Mouse (Mus musculus) heart, embryonic 14.5 days (tissue): ENCODE data around the gene Usp15. TPM values are rescaled to one million over a fixed set of nuclear protein-coding genes. Genes with fewer than 3 reads are reported as not detected.

Source experiments
- ATAC-seq: fragments of 200-750 bp; cut with Nextera tagmentation; 2 replicates; pipeline ENCODE4 v1.8.0; 2017; ENCODE audit warnings: low read depth, moderate TSS enrichment; ENCODE audit not compliant: insufficient number of reproducible peaks, insufficient read depth, low FRiP score
- H3K27ac ChIP-seq, 2 experiments: fragments of 200-500 bp in 1 of 2; fragments of 300-500 bp in 1 of 2; sonication (generic) in 1 of 2; replicated peaks in 1 of 2; 2 replicates each; pipeline ENCODE4 v1.5.1; 2012 to 2014; ENCODE audit warnings: low read depth in 2 of 2, low read length in 2 of 2, control low read depth in 1 of 2, mild to moderate bottlenecking in 1 of 2, mixed read lengths in 1 of 2; ENCODE audit not compliant: control insufficient read depth in 1 of 2, insufficient read depth in 1 of 2
- H3K27me3 ChIP-seq: fragments of 300-500 bp; sonication (generic); 2 replicates; pipeline ENCODE4 v1.6.1; 2014; ENCODE audit warnings: mild to moderate bottlenecking, low read length, control low read depth; ENCODE audit not compliant: control insufficient read depth, insufficient read depth
- H3K36me3 ChIP-seq: fragments of 300-500 bp; sonication (generic); 2 replicates; pipeline ENCODE4 v1.6.1; 2014; ENCODE audit warnings: mild to moderate bottlenecking, control low read depth, low read length, mixed read lengths; ENCODE audit not compliant: control insufficient read depth, insufficient read depth
- H3K4me1 ChIP-seq, 2 experiments: fragments of 200-500 bp in 1 of 2; fragments of 300-500 bp in 1 of 2; sonication (generic) in 1 of 2; 2 replicates each; pipeline ENCODE4 v1.6.1; 2012 to 2014; ENCODE audit warnings: low read length in 2 of 2, control low read depth in 1 of 2, mixed read lengths in 1 of 2; ENCODE audit not compliant: control insufficient read depth in 2 of 2, insufficient read depth in 2 of 2
- H3K4me2 ChIP-seq: fragments of 300-500 bp; sonication (generic); 2 replicates; pipeline ENCODE4 v1.6.1; 2014; ENCODE audit warnings: mild to moderate bottlenecking, low read length
- H3K4me3 ChIP-seq, 2 experiments: fragments of 200-500 bp in 1 of 2; fragments of 300-500 bp in 1 of 2; sonication (generic) in 1 of 2; 2 replicates each; pipeline ENCODE4 v1.5.1; 2012 to 2014; ENCODE audit warnings: low read length in 2 of 2, mild to moderate bottlenecking in 2 of 2, control low read depth in 1 of 2, low read depth in 1 of 2, moderate library complexity in 1 of 2; ENCODE audit not compliant: control insufficient read depth in 1 of 2, insufficient read depth in 1 of 2
- H3K9ac ChIP-seq: fragments of 300-500 bp; sonication (generic); 2 replicates; pipeline ENCODE4 v1.6.1; 2014; ENCODE audit warnings: mild to moderate bottlenecking, low read length
- H3K9me3 ChIP-seq: fragments of 300-500 bp; sonication (generic); 2 replicates; pipeline ENCODE4 v1.6.1; 2016; ENCODE audit warnings: low read length, control low read depth; ENCODE audit not compliant: control insufficient read depth
- WGBS: fragments of 180-500 bp; shearing (Covaris S2); extraction: QIAGEN DNeasy Blood & Tissue Kit; methylation state at CpG from one replicate; pipeline ENCODE4 v1.1.7; 2014; 5-methylcytosine and 5-hydroxymethylcytosine counted together
- polyA plus RNA-seq: library from polyadenylated mRNA; unstranded; fragments of >200 nt; fragmentation: Nextera tagmentation; extraction: Ambion mirVana; gene quantifications from 2 replicates; pipeline ENCODE4 v1.2.1, GENCODE M21; 2014

Usp15 gene
- polyA plus RNA-seq, 1 experiment from 2014 or later: 65.9 TPM

GRCm38 (mm10) chr10:123182391-123182790 is 14.4 kb downstream of the Usp15 start:
- H3K4me2 ChIP-seq: no peak overlapping the region
- WGBS: 85% methylated on average over 3 of the region's 3 CpGs
- no peak overlapping the region for H3K9ac ChIP-seq
- H3K4me1 ChIP-seq: peaks cover 4 to 19% of the 10 kb centered on the region in 2 experiments; a peak in 3 of 4 replicates
- H3K36me3 ChIP-seq: peaks cover 32% of the 10 kb centered on the region
- no peaks in the 10 kb centered on the region for H3K27me3 ChIP-seq
- no peak overlapping the region for H3K4me3 ChIP-seq
- no peaks in the 10 kb centered on the region for H3K9me3 ChIP-seq
- ATAC-seq: no peak
- H3K27ac ChIP-seq: no peak overlapping the region

- WGBS: 77% methylated on average over 4 of the region's 4 CpGs
Observed at GRCm38 (mm10) chr10:123175771-123176170, 21.0 kb downstream of the Usp15 start.

GRCm38 (mm10) chr10:123170898-123171297 is 25.9 kb downstream of the Usp15 start:
- peaks cover 79% of the 10 kb centered on the region for H3K36me3 ChIP-seq
- H3K4me1 ChIP-seq: no peaks in the 10 kb centered on the region
- no peak overlapping the region for H3K4me3 ChIP-seq
- no peak for ATAC-seq
- no peak overlapping the region for H3K9ac ChIP-seq
- H3K27me3 ChIP-seq: no peaks in the 10 kb centered on the region
- WGBS: 85% methylated on average over 6 of the region's 6 CpGs
- no peak overlapping the region for H3K27ac ChIP-seq
- H3K4me2 ChIP-seq: no peak overlapping the region
- no peaks in the 10 kb centered on the region for H3K9me3 ChIP-seq

More at GRCm38 (mm10) chr10:123175771-123176170, 21.0 kb downstream of the Usp15 start:
- H3K36me3 ChIP-seq: peaks cover 67% of the 10 kb centered on the region
- no peaks in the 10 kb centered on the region for H3K9me3 ChIP-seq
- H3K27ac ChIP-seq: no peak overlapping the region
- ATAC-seq: no peak
- no peaks in the 10 kb centered on the region for H3K27me3 ChIP-seq
- no peak overlapping the region for H3K4me2 ChIP-seq
- H3K4me1 ChIP-seq: no peaks in the 10 kb centered on the region
- no peak overlapping the region for H3K9ac ChIP-seq
- no peak overlapping the region for H3K4me3 ChIP-seq

- 97% methylated on average over 3 of the region's 3 CpGs for WGBS
- no peak overlapping the region for H3K27ac ChIP-seq
- no peak for ATAC-seq
- no peaks in the 10 kb centered on the region for H3K9me3 ChIP-seq
- H3K36me3 ChIP-seq: peaks cover 61% of the 10 kb centered on the region
- no peak overlapping the region for H3K4me3 ChIP-seq
- no peak overlapping the region for H3K4me2 ChIP-seq
- H3K9ac ChIP-seq: no peak overlapping the region
- H3K4me1 ChIP-seq: no peaks in the 10 kb centered on the region
- H3K27me3 ChIP-seq: no peaks in the 10 kb centered on the region
Observed at GRCm38 (mm10) chr10:123165542-123165941, 31.3 kb downstream of the Usp15 start.

DNA sequence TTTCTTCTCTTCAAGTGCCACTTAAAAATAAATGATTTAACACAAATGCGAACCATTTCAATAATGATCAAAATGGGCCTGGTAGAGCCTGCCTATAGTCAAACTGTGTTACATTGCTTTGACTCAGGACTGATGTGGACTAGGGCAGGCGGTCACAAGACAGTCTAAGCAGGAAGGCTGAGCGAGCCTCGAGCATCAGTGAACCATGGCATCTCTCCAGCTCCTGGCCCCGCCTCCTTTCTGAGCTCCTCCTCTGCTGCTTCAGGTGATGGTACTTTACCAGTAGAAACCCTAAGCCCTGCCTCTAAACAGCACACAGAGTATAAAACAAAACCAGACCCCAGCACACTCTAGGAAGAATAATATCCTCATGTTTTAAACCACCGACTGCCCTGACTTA is 36.3 kb downstream of the Usp15 start:
- Histone ChIP-seq H3K4me1 (peaks cover 0 to 12% of the 10 kb centered on the region in 2 experiments; a peak in 2 of 4 replicates), H3K4me3 (no peak overlapping the region), H3K9ac (no peak overlapping the region), H3K4me2 (no peak overlapping the region), H3K27ac (no peak overlapping the region), H3K36me3 (peaks cover 46% of the 10 kb centered on the region), H3K27me3 (no peaks in the 10 kb centered on the region), H3K9me3 (no peaks in the 10 kb centered on the region)
- WGBS: 78% methylated on average over 6 of the region's 6 CpGs
- no peak for ATAC-seq

DNA sequence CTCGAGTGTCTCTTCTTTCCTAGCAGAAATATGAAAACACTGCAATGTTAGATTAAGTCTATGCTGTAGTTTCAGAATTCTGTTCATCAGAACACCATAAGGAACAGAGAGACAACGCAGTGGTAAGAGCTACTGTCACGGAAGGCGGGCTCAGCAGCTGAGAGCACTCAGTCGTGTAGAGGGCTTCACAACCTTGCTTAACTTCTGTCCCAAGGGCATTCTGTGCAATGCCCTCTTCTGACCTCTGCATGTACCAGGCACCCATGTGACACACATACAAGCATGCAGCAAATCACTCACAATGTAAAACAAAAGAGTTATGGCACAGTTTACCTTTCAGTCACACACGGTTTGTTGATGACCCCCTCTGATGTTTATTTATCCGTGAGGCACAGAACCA is 37.5 kb downstream of the Usp15 start:
- Histone ChIP-seq H3K27me3 (no peaks in the 10 kb centered on the region), H3K36me3 (peaks cover 47% of the 10 kb centered on the region), H3K9ac (no peak overlapping the region), H3K4me2 (no peak overlapping the region), H3K9me3 (no peaks in the 10 kb centered on the region), H3K4me3 (no peak overlapping the region), H3K27ac (peak overlapping the region; percentile 33 to 39), H3K4me1 (peaks cover 0 to 12% of the 10 kb centered on the region in 2 experiments; a peak in 2 of 4 replicates)
- 70% methylated on average over 7 of the region's 7 CpGs for WGBS
- no peak for ATAC-seq

DNA sequence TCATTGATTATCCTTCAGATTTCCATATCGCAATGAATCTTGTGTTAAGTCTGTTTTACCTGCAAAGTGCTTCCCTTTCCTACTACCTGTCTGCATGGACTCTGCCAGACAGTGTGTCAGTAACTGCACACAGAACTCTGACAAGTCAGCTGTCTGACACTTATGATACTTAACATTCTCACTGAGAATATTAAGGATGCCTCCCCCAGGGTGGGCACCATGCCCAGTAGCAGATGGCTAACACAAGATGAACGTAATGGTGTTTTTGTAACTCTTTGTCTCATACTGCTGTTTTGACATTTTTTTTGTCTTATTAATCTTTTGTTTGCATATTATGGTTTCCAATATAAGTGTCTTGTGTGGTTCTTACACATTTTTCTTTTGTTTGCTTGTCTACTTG is 40.4 kb downstream of the Usp15 start:
- Histone ChIP-seq H3K27ac (no peak overlapping the region), H3K36me3 (peaks cover 40% of the 10 kb centered on the region), H3K27me3 (no peaks in the 10 kb centered on the region), H3K4me2 (no peak overlapping the region), H3K4me3 (no peak overlapping the region), H3K9ac (no peak overlapping the region), H3K9me3 (no peaks in the 10 kb centered on the region), H3K4me1 (peaks cover 0 to 12% of the 10 kb centered on the region in 2 experiments; a peak in 2 of 4 replicates)
- no peak; the same call in 1 of the 2 replicates for ATAC-seq
- 65% methylated on average over 2 of the region's 2 CpGs for WGBS

DNA sequence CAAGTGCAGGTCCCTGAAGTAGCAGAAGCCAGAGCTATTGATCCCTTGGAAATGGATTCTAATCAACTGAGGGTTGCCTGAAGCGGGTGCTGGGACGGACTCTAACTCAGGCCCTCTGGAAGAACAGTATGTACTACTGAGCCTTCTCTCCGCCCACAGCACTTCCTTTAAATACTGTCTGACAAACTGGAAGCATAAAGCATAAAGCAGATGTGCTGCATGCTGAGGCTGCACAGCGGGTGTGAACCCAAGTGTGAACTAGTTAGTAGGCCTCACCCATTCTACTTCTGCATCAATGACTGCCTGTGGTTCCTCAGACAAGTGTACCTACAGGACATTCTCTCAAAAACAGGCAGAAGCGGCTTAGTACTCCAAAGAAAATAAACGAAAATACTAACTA is 41.0 kb downstream of the Usp15 start:
- ATAC-seq: no peak
- Histone ChIP-seq H3K4me3 (no peak overlapping the region), H3K9ac (no peak overlapping the region), H3K27ac (no peak overlapping the region), H3K4me1 (peaks cover 0 to 12% of the 10 kb centered on the region in 2 experiments; a peak in 2 of 4 replicates), H3K36me3 (peaks cover 43% of the 10 kb centered on the region), H3K27me3 (no peaks in the 10 kb centered on the region), H3K4me2 (no peak overlapping the region), H3K9me3 (no peaks in the 10 kb centered on the region)
- 90% methylated on average over 6 of the region's 6 CpGs for WGBS
